Mouse (Mus musculus) liver, embryonic 12.5 days (tissue): ENCODE measurements around the gene Olfr1323. TPM values are rescaled to one million over a fixed set of nuclear protein-coding genes. Genes with fewer than 3 reads are reported as not detected.

Source experiments
- ATAC-seq: fragments of 200-750 bp; cut with Nextera tagmentation; 2 replicates; pipeline ENCODE4 v1.8.0; 2017; ENCODE audit warnings: moderate number of reproducible peaks, mild to moderate bottlenecking, moderate library complexity
- H3K27ac ChIP-seq: fragments of 300-500 bp; sonication (generic); 2 replicates; pipeline ENCODE4 v1.5.1; 2016; ENCODE audit warnings: mild to moderate bottlenecking
- H3K27me3 ChIP-seq: fragments of 300-500 bp; sonication (generic); replicated peaks from 2 replicates; pipeline ENCODE4 v1.6.1; 2016; ENCODE audit warnings: mild to moderate bottlenecking, moderate library complexity
- H3K36me3 ChIP-seq: fragments of 300-500 bp; sonication (generic); 2 replicates; pipeline ENCODE4 v1.6.1; 2016; ENCODE audit warnings: mild to moderate bottlenecking, moderate library complexity
- H3K4me1 ChIP-seq: fragments of 300-500 bp; sonication (generic); 2 replicates; pipeline ENCODE4 v1.6.1; 2016
- H3K4me2 ChIP-seq: fragments of 300-500 bp; sonication (generic); 2 replicates; pipeline ENCODE4 v1.6.1; 2016; ENCODE audit warnings: mild to moderate bottlenecking, moderate library complexity
- H3K4me3 ChIP-seq: fragments of 300-500 bp; sonication (generic); 2 replicates; pipeline ENCODE4 v1.5.1; 2016; ENCODE audit warnings: mild to moderate bottlenecking, moderate library complexity
- H3K9ac ChIP-seq: fragments of 300-500 bp; sonication (generic); 2 replicates; pipeline ENCODE4 v1.6.1; 2016; ENCODE audit warnings: mild to moderate bottlenecking, moderate library complexity
- H3K9me3 ChIP-seq: fragments of 300-500 bp; sonication (generic); replicated peaks from 2 replicates; pipeline ENCODE4 v1.6.1; 2016; ENCODE audit warnings: mild to moderate bottlenecking, moderate library complexity
- WGBS: fragments of 180-500 bp; shearing (Covaris S2); methylation state at CpG from one replicate; pipeline ENCODE4 v1.1.7; 2016; ENCODE audit not compliant: insufficient replicate concordance; 5-methylcytosine and 5-hydroxymethylcytosine counted together
- polyA plus RNA-seq: library from polyadenylated mRNA; unstranded; fragments of >200 nt; fragmentation: Nextera tagmentation; extraction: Ambion mirVana; gene quantifications from 2 replicates; pipeline ENCODE4 v1.2.1, GENCODE M21; 2016

Olfr1323 gene
- not detected in 2 replicates for polyA plus RNA-seq

DNA sequence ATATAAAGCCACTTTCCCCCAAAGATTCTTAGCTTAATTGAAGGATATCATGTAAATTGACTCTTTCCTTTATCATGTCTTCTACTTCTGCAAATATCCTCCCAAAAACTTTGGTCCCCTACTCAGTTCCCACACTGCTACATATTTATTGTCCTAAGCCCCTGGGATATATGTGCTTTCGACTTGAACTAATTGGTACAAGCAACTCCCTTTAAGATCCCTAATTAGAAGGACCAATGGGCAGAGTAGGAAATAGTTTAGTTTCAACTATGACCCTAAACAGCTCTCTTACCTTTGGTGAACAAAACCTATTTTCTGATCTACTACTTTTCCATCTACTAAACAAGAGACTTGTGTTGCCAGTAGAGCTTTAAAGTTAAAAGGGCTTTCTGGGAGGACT is at the start of gene Olfr1323:
Olfr1323 (minus strand) TSS at position 101 of the 400 bp plus-strand sequence.
- Histone ChIP-seq H3K27me3 (no peaks in the 10 kb centered on the region), H3K27ac (no peak within 1 kb of the TSS), H3K4me1 (no peaks in the 10 kb centered on the region), H3K36me3 (no peaks in the 10 kb centered on the region), H3K9ac (no peak within 1 kb of the TSS), H3K4me2 (no peak within 1 kb of the TSS), H3K9me3 (no peaks in the 10 kb centered on the region), H3K4me3 (no peak within 1 kb of the TSS)
- 63% methylated on average over 1 of the region's 1 CpGs for WGBS
- ATAC-seq = no peak

DNA sequence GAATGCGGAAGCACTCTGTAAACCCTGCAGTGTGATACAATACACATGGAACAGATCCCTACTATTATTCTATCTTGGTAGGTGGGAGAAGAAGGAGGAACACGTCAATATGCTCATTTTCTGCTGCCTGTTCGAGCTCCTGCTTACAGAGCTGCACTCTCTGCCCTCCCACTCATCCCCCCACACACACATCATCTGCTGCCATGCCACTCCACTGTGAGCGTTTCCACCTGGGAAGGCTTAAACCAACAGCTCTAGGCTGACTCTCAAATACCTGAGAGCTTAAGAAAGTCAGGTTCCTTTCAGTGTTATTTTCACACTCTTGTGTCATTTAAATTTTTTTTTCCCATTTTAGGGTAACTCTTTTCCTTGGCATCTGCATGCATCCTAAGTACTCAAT is 6.9 kb downstream of the Olfr1323 start:
- Histone ChIP-seq H3K9me3 (no peaks in the 10 kb centered on the region), H3K9ac (no peak overlapping the region), H3K36me3 (no peaks in the 10 kb centered on the region), H3K27me3 (no peaks in the 10 kb centered on the region), H3K4me2 (no peak overlapping the region), H3K27ac (no peak overlapping the region), H3K4me3 (no peak overlapping the region), H3K4me1 (no peaks in the 10 kb centered on the region)
- ATAC-seq = no peak
- 43% methylated on average over 4 of the region's 4 CpGs for WGBS

Other genes starting within 250 kb of the Olfr1323 start
- gene Igsf1, start 221.6 kb downstream of the Olfr1323 start, polyA plus RNA-seq = 54.9 and 57.5 TPM in 2 replicates
- gene Olfr1322, start 127.9 kb downstream of the Olfr1323 start, polyA plus RNA-seq = not detected in 2 replicates